Mouse (Mus musculus): ENCODE results near the gene Zfp385a. TPM values are rescaled to one million over a fixed set of nuclear protein-coding genes. Genes with fewer than 3 reads are reported as not detected.

Zfp385a gene
- polyA plus RNA-seq, 1 experiment, result 28.1 TPM

DNA sequence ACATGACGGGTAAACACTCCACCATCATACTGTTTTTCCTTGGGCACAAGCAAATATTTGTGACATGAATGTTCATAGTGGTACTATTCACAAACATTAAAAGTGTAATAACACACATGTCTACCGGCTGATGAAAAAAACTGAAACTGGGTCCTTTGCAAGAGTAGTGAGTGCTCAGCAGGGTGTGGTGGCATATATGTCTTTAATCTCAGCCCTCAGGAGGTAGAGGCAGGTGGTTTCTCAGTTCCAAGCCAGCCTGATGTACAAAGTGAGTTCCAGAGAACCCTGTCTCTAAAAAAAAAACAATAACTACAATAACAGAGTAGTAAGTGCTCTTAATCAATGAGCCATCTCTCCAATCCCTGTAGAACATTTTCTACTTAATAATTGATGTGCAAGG is 75.1 kb downstream of the Zfp385a start:
- no peak for DNase-seq (ENCODE audit: low read depth in 1 of 2, low spot score in 2 of 2)
- Histone ChIP-seq H3K4me3 (ENCODE audit: extremely low read depth, insufficient read depth, insufficient read length) (no peak overlapping the region), H3K27me3 (ENCODE audit: control insufficient read depth, insufficient read depth, low read length) (no peaks in the 10 kb centered on the region), H3K27ac (ENCODE audit: insufficient read depth, low read length) (no peak overlapping the region), H3K36me3 (ENCODE audit: control insufficient read depth, insufficient read depth, low read length) (no peaks in the 10 kb centered on the region), H3K4me1 (ENCODE audit: control insufficient read depth, insufficient read depth, insufficient read length) (no peaks in the 10 kb centered on the region)
- TF ChIP-seq CTCF (IDR thresholded peaks at IDR 0.05; ENCODE audit: extremely low read depth, insufficient read depth, insufficient read length, insufficient replicate concordance), result no peak
- no peak for TF ChIP-seq POLR2A (IDR thresholded peaks at IDR 0.05; ENCODE audit: low read depth, low read length)
- WGBS, result 82% methylated on average over 2 of the region's 2 CpGs

Other genes with a start within 250 kb of the Zfp385a start
- 10.6 and 12.5 TPM in 2 replicates for gene Smug1, start 173.0 kb downstream of the Zfp385a start, polyA plus RNA-seq (2012; rRNA removed)
- 6.4 and 6.8 TPM in 2 replicates for gene Cbx5, start 100.3 kb downstream of the Zfp385a start, polyA plus RNA-seq (2012; rRNA removed)
- gene Hnrnpa1, start 99.7 kb downstream of the Zfp385a start, polyA plus RNA-seq (2012; rRNA removed), result 62.6 and 65.2 TPM in 2 replicates
- gene Nfe2, start 81.7 kb downstream of the Zfp385a start, polyA plus RNA-seq (2012; rRNA removed), result 56.5 and 80.1 TPM in 2 replicates
- gene Copz1, start 67.4 kb downstream of the Zfp385a start, polyA plus RNA-seq (2012; rRNA removed), result 43.2 and 46.8 TPM in 2 replicates
- gene Gpr84, start 29.5 kb downstream of the Zfp385a start, polyA plus RNA-seq (2012; rRNA removed), result 0.33 and 0.49 TPM in 2 replicates
- 7.1 and 8.0 TPM in 2 replicates for gene Itga5, start 26.7 kb upstream of the Zfp385a start, polyA plus RNA-seq (2012; rRNA removed)
- not detected in 2 replicates for gene Gtsf1, start 90.4 kb upstream of the Zfp385a start, polyA plus RNA-seq (2012; rRNA removed)
- gene Gtsf2, start 108.4 kb upstream of the Zfp385a start, polyA plus RNA-seq (2012; rRNA removed), result not detected in 2 replicates
- gene Nckap1l, start 113.7 kb upstream of the Zfp385a start, polyA plus RNA-seq (2012; rRNA removed), result 64.8 and 74.2 TPM in 2 replicates
- 25.7 and 26.0 TPM in 2 replicates for gene Pde1b, start 162.9 kb upstream of the Zfp385a start, polyA plus RNA-seq (2012; rRNA removed)
- gene Ppp1r1a, start 197.9 kb upstream of the Zfp385a start, polyA plus RNA-seq (2012; rRNA removed), result 0.26 and 0.27 TPM in 2 replicates
- gene Glycam1, start 225.0 kb upstream of the Zfp385a start, polyA plus RNA-seq (2012; rRNA removed), result not detected in 2 replicates